8 mouse cellular contexts compared by ENCODE assay signal in the genomic region with DNA sequence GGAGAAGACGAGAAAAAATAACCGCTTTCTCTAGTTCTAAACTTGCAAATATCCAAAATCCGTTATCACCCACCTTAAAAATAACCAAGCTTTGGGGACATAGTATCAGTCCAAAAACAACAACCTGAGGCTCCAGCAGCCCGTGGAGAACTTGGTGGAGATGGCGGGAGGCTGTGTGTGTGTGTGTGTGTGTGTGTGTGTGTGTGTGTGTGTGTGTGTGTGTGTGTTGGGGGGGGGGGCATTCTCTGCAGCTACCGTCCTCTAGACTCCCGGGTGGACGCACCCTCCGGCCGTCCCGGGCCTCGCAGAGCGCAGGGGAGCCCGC. TPM values are rescaled to one million over a fixed set of nuclear protein-coding genes. Genes with fewer than 3 reads are reported as not detected.
DNase-seq lines count a peak whose midpoint lies in the region; ATAC-seq and TF ChIP-seq lines count a peak whose summit lies in the region.

No protein-coding gene starts in this region.

- H3K4me1 ChIP-seq in heart, embryonic 10.5 days, result peaks cover 4% of the 10 kb centered on the region; the same call in 1 of the 2 replicates
- no peaks in the 10 kb centered on the region for H3K4me1 ChIP-seq in forebrain, embryonic 14.5 days (ENCODE audit: control insufficient read depth, insufficient read depth, low read length)
- no peaks in the 10 kb centered on the region; the same call in 1 of the 2 replicates for H3K4me1 ChIP-seq in liver, embryonic 16.5 days (ENCODE audit: control insufficient read depth, low read depth, low read length)

- 22% methylated on average over 5 of the region's 14 CpGs for WGBS in heart, embryonic 10.5 days
- 10% methylated on average over 13 of the region's 14 CpGs for WGBS in forebrain, embryonic 14.5 days
- WGBS in liver, embryonic 16.5 days (ENCODE audit: insufficient replicate concordance), result 4% methylated on average over 10 of the region's 14 CpGs

- H3K79me3 ChIP-seq in C2C12 (ENCODE audit: low read depth), result peaks cover 34% of the 10 kb centered on the region

- H3K4me3 ChIP-seq in heart, embryonic 10.5 days, result peak overlapping the region; percentile 91
- peak overlapping the region; percentile 44 for H3K4me3 ChIP-seq in C2C12 (ENCODE audit: insufficient read depth, poor library complexity, severe bottlenecking)
- peak overlapping the region; percentile 61 for H3K4me3 ChIP-seq in forebrain, embryonic 14.5 days (ENCODE audit: low read depth, low read length)
- peak overlapping the region; percentile 66 for H3K4me3 ChIP-seq in liver, embryonic 16.5 days (ENCODE audit: low read depth, low read length)

- H3K79me2 ChIP-seq in C2C12 (ENCODE audit: control insufficient read depth, insufficient read depth), result peaks cover 48% of the 10 kb centered on the region

- no peaks in the 10 kb centered on the region; the same call in 1 of the 2 replicates for H3K9me3 ChIP-seq in heart, embryonic 10.5 days
- no peaks in the 10 kb centered on the region for H3K9me3 ChIP-seq in forebrain, embryonic 14.5 days (replicated peaks; ENCODE audit: control insufficient read depth, low read length)
- H3K9me3 ChIP-seq in liver, embryonic 16.5 days (replicated peaks; ENCODE audit: control insufficient read depth, low read length), result no peaks in the 10 kb centered on the region

- H3K9ac ChIP-seq in forebrain, embryonic 14.5 days (ENCODE audit: low read length), result peak overlapping the region; percentile 71
- peak overlapping the region; percentile 31; the same call in 1 of the 2 replicates for H3K9ac ChIP-seq in liver, embryonic 16.5 days (ENCODE audit: low read depth, low read length)

- H3K36me3 ChIP-seq in heart, embryonic 10.5 days, result peaks cover 9% of the 10 kb centered on the region; the same call in 1 of the 2 replicates
- peaks cover 10% of the 10 kb centered on the region for H3K36me3 ChIP-seq in C2C12 (ENCODE audit: control insufficient read depth, insufficient read depth)
- H3K36me3 ChIP-seq in forebrain, embryonic 14.5 days (ENCODE audit: control insufficient read depth, insufficient read depth, low read length), result no peaks in the 10 kb centered on the region
- H3K36me3 ChIP-seq in liver, embryonic 16.5 days (ENCODE audit: control insufficient read depth, insufficient read depth), result no peaks in the 10 kb centered on the region

- H3K4me2 ChIP-seq in forebrain, embryonic 14.5 days (ENCODE audit: low read length), result peak overlapping the region; percentile 52
- H3K4me2 ChIP-seq in liver, embryonic 16.5 days (ENCODE audit: low read depth, low read length), result peak overlapping the region; percentile 77

- ATAC-seq in forebrain, embryonic 14.5 days, result no peak
- ATAC-seq in liver, embryonic 16.5 days (ENCODE audit: low read depth), result no peak

- H3K27ac ChIP-seq in heart, embryonic 10.5 days, result peak overlapping the region; percentile 94
- peak overlapping the region; percentile 39; the same call in 1 of the 2 replicates for H3K27ac ChIP-seq in forebrain, embryonic 14.5 days (ENCODE audit: low read depth, low read length)
- H3K27ac ChIP-seq in liver, embryonic 16.5 days (ENCODE audit: low read length), result no peak overlapping the region

- peak overlapping the region; percentile 78 for H3ac ChIP-seq in C2C12 (ENCODE audit: control insufficient read depth, insufficient read length, low read depth)

- H3K27me3 ChIP-seq in heart, embryonic 10.5 days (ENCODE audit: insufficient read depth, poor library complexity, severe bottlenecking), result no peaks in the 10 kb centered on the region
- no peaks in the 10 kb centered on the region for H3K27me3 ChIP-seq in C2C12 (ENCODE audit: control insufficient read depth, insufficient read depth, insufficient read length)
- H3K27me3 ChIP-seq in forebrain, embryonic 14.5 days (replicated peaks; ENCODE audit: control insufficient read depth, insufficient read depth, low read length), result no peaks in the 10 kb centered on the region
- peaks cover 5% of the 10 kb centered on the region for H3K27me3 ChIP-seq in liver, embryonic 16.5 days (ENCODE audit: control insufficient read depth, insufficient read depth, low read depth, low read length)

- TF ChIP-seq CTCF in C2C12 (IDR thresholded peaks at IDR 0.05; ENCODE audit: control insufficient read depth, insufficient read depth, insufficient read length), result no peak

- no peak for DNase-seq in heart, embryonic 10.5 days (ENCODE audit: low spot score)
- DNase-seq in heart, postnatal 4 days, result no peak
- no peak for DNase-seq in forebrain, embryonic 14.5 days (ENCODE audit: low spot score)
- DNase-seq in thymus, postnatal 36 days, result no peak
- no peak for DNase-seq in adrenal gland, postnatal 25 days
- DNase-seq in cerebellum, postnatal 36 days, result no peak

TF ChIP-seq in C2C12, 6 proteins besides CTCF, POLR2A, EP300 and RAD21:
- no peak for TF ChIP-seq MYOD1 (IDR thresholded peaks at IDR 0.05; ENCODE audit: control insufficient read depth, insufficient read length, low read depth)
- TF ChIP-seq MYOG (IDR thresholded peaks at IDR 0.05; ENCODE audit: control insufficient read depth, extremely low read depth, insufficient read length), result no peak
- TF ChIP-seq CEBPB (IDR thresholded peaks at IDR 0.05; ENCODE audit: low read depth), result no peak
- no peak for TF ChIP-seq FOSL1 (IDR thresholded peaks at IDR 0.05; ENCODE audit: insufficient read depth, low read length, poor library complexity, severe bottlenecking)
- no peak for TF ChIP-seq USF1 (IDR thresholded peaks at IDR 0.05; ENCODE audit: low read depth)
- no peak for TF ChIP-seq MAX (IDR thresholded peaks at IDR 0.05)

RNA-seq across cellular contexts. Expression of a gene that starts 0.4 kb away (rescaled TPM):
- 57.9 and 59.5 TPM in 2 replicates for polyA plus RNA-seq in heart, embryonic 10.5 days (2016; fragmentation: Nextera tagmentation; extraction: Ambion mirVana)
- 10 to 100 TPM; 34.7 to 37.2 TPM for total RNA-seq in heart, postnatal 4 days (2021)
- polyA plus RNA-seq in C2C12 (2012; fragmentation: generic; extraction: Trizol), result 59.0 TPM
- 73.0 and 81.5 TPM in 2 replicates for polyA plus RNA-seq in forebrain, embryonic 14.5 days (2014; fragmentation: Nextera tagmentation; extraction: Ambion mirVana)
- polyA plus RNA-seq in liver, embryonic 16.5 days (2015; fragmentation: Nextera tagmentation; extraction: Ambion mirVana), result 6.0 and 8.4 TPM in 2 replicates
- 26.8 and 46.7 TPM in 2 replicates for total RNA-seq in adrenal gland, postnatal 25 days (2021)
